Mouse (Mus musculus) myocyte (in vitro differentiated cells): Measurements from ENCODE around the gene Ptdss2. TPM values are rescaled to one million over a fixed set of nuclear protein-coding genes. Genes with fewer than 3 reads are reported as not detected.

Experiments used
- H3K27me3 ChIP-seq: one replicate; pipeline ENCODE4 v1.6.1; 2011; ENCODE audit not compliant: control insufficient read depth, insufficient read depth, insufficient read length
- H3K36me3 ChIP-seq: one replicate; pipeline ENCODE4 v1.6.1; 2011; ENCODE audit not compliant: control insufficient read depth, insufficient read depth
- H3K4me2 ChIP-seq: one replicate; pipeline ENCODE4 v1.6.1; 2011; ENCODE audit warnings: low read depth, control low read depth
- H3K4me3 ChIP-seq: one replicate; pipeline ENCODE4 v1.5.1; 2011; ENCODE audit warnings: mild to moderate bottlenecking, control low read depth, moderate library complexity
- H3K79me2 ChIP-seq: one replicate; pipeline ENCODE4 v1.6.1; 2011; ENCODE audit not compliant: control insufficient read depth, insufficient read depth
- H3ac ChIP-seq: one replicate; pipeline ENCODE4 v1.6.1; 2011; ENCODE audit not compliant: control insufficient read depth, insufficient read length
- CEBPB ChIP-seq: IDR thresholded peaks from 2 replicates; pipeline ENCODE4 v1.6.1; 2011; ENCODE audit warnings: mild to moderate bottlenecking, moderate library complexity; ENCODE audit not compliant: poor library complexity, insufficient read depth, severe bottlenecking
- E2F4 ChIP-seq: IDR thresholded peaks from one replicate; pipeline ENCODE4 v1.6.1; 2011; ENCODE audit warnings: mild to moderate bottlenecking, control low read depth, moderate library complexity; ENCODE audit not compliant: insufficient read depth
- MAX ChIP-seq: IDR thresholded peaks from one replicate; pipeline ENCODE4 v1.6.1; 2011; ENCODE audit warnings: low read depth, mild to moderate bottlenecking, control low read depth
- MYOD1 ChIP-seq, 3 experiments: IDR thresholded peaks; one replicate each; pipeline ENCODE4 v1.6.1; 2011; ENCODE audit warnings: control low read depth in 2 of 3, low read depth in 2 of 3, mild to moderate bottlenecking in 2 of 3, moderate library complexity in 1 of 3; ENCODE audit not compliant: insufficient read length in 2 of 3, control insufficient read depth in 1 of 3
- MYOG ChIP-seq, 3 experiments: IDR thresholded peaks; one replicate each; pipeline ENCODE4 v1.6.1; 2011; ENCODE audit warnings: control low read depth in 2 of 3, low read depth in 2 of 3, mild to moderate bottlenecking in 2 of 3; ENCODE audit not compliant: insufficient read length in 2 of 3, control insufficient read depth in 1 of 3, insufficient read depth in 1 of 3
- POLR2A ChIP-seq: IDR thresholded peaks from one replicate; pipeline ENCODE4 v1.6.1; 2011; ENCODE audit warnings: low read depth, mild to moderate bottlenecking, control low read depth, moderate library complexity; ENCODE audit not compliant: insufficient read length
- POLR2AphosphoS2 ChIP-seq: IDR thresholded peaks from one replicate; pipeline ENCODE4 v1.6.1; 2011; ENCODE audit warnings: low read depth, control low read depth; ENCODE audit not compliant: insufficient read length
- REST ChIP-seq: IDR thresholded peaks from one replicate; pipeline ENCODE4 v1.6.1; 2011; ENCODE audit warnings: mild to moderate bottlenecking, control low read depth, moderate library complexity; ENCODE audit not compliant: insufficient read depth, insufficient read length
- SRF ChIP-seq: IDR thresholded peaks from one replicate; pipeline ENCODE4 v1.6.1; 2011; ENCODE audit warnings: low read depth; ENCODE audit not compliant: control insufficient read depth, insufficient read length
- TCF12 ChIP-seq: IDR thresholded peaks from one replicate; pipeline ENCODE4 v1.6.1; 2011; ENCODE audit warnings: mild to moderate bottlenecking, control low read depth; ENCODE audit not compliant: poor library complexity, insufficient read depth, severe bottlenecking
- TCF3 ChIP-seq: IDR thresholded peaks from one replicate; pipeline ENCODE4 v1.6.1; 2011; ENCODE audit warnings: low read depth, control low read depth; ENCODE audit not compliant: insufficient read length
- USF1 ChIP-seq: IDR thresholded peaks from one replicate; pipeline ENCODE4 v1.6.1; 2011; ENCODE audit warnings: low read depth, mild to moderate bottlenecking, control low read depth, moderate library complexity
- polyA plus RNA-seq: library from polyadenylated mRNA; unstranded; fragments of >200 nt; fragmentation: generic; extraction: Trizol; gene quantifications from one replicate; pipeline ENCODE4 v1.2.1, GENCODE M21; 2012; ENCODE audit warnings: missing spikeins

Ptdss2 gene
- polyA plus RNA-seq, 1 experiment, result 28.0 TPM

DNA sequence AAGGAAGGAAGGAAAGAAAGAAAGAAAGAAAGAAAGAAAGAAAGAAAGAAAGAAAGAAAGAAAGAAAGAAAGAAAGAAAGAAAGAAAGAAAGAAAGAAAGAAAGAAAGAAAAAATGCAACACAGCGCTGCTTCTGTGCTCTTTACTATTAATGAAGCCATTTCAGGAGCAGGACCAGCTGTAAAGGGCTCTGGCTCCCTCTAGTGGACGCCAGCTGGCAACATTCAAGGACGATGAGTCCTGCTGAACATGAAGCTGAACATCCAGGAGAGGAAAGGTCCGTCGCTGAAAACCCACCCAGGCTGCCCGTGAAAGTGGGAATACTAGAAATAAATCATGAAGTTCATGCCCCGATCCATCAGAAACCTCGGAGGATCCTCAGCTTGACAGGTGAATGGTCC, 54.0 kb downstream of the Ptdss2 start:
- TF ChIP-seq POLR2AphosphoS2, result no peak
- no peak for TF ChIP-seq CEBPB
- no peak for TF ChIP-seq TCF12
- TF ChIP-seq MYOD1 (IDR thresholded peaks at IDR 0.05; ENCODE audit: control insufficient read depth in 1 of 3, insufficient read length in 2 of 3, low read depth in 2 of 3), result no peak
- TF ChIP-seq MYOG (IDR thresholded peaks at IDR 0.05; ENCODE audit: control insufficient read depth in 1 of 3, insufficient read depth in 1 of 3, insufficient read length in 2 of 3, low read depth in 2 of 3), result no peak
- TF ChIP-seq E2F4, result no peak
- TF ChIP-seq USF1, result no peak
- TF ChIP-seq REST, result no peak
- TF ChIP-seq POLR2A, result no peak
- TF ChIP-seq TCF3, result no peak
- TF ChIP-seq MAX, result no peak
- Histone ChIP-seq H3ac (no peak overlapping the region), H3K36me3 (no peaks in the 10 kb centered on the region), H3K27me3 (peaks cover 6% of the 10 kb centered on the region), H3K79me2 (no peaks in the 10 kb centered on the region), H3K4me2 (peak overlapping the region; percentile 22), H3K4me3 (no peak overlapping the region)

DNA sequence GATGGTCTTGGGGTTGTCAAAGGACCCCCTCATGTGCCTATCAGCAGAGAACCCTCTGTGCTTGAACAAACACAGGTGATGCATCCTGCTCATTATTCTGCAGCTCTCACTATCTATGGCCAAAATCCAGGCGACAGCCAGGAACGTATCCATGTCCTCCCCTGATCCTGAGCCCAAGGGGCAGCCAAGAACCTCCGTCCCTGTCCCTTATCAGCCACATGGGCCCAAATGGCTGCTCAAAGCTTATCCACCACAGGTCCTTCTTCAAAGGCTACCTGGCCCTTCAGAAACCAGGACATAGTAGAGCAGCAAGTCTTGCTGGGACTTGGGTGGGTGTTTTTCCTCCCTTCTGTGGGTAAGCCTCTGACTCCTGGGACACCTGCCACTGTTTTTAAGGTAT, 66.0 kb downstream of the Ptdss2 start:
- Histone ChIP-seq H3K4me2 (no peak overlapping the region), H3K79me2 (peaks cover 9% of the 10 kb centered on the region), H3K4me3 (no peak overlapping the region), H3ac (no peak overlapping the region), H3K36me3 (peaks cover 18% of the 10 kb centered on the region), H3K27me3 (no peaks in the 10 kb centered on the region)
- TF ChIP-seq SRF (no peak), POLR2AphosphoS2 (peak; percentile 52)

DNA sequence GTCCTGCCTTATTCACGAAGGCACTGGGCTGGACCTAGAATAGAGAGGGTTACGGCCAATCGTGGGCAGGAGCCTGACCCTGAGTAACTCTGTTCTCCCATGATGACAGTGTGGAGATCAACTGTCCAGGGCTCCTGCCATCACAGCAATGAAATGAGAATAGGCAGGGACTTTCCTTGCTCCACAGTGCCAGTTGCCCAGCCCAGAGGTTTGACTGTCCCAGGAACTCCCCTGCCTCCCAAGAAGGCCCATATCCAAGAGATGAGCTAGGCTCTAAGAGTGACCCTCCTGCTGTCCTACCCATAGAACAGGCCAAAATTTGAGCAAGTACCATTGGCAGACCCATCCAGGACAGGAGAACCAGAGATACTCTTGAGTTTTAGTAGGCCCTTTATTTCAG, 66.6 kb downstream of the Ptdss2 start:
- H3K4me2 ChIP-seq, result no peak overlapping the region
- H3K79me2 ChIP-seq, result peaks cover 9% of the 10 kb centered on the region
- no peak overlapping the region for H3ac ChIP-seq
- no peak for TF ChIP-seq USF1
- no peak for TF ChIP-seq MAX
- TF ChIP-seq REST, result no peak
- TF ChIP-seq POLR2A, result no peak
- no peak for TF ChIP-seq POLR2AphosphoS2
- TF ChIP-seq CEBPB, result no peak
- no peak for TF ChIP-seq MYOG (IDR thresholded peaks at IDR 0.05; ENCODE audit: control insufficient read depth in 1 of 3, insufficient read depth in 1 of 3, insufficient read length in 2 of 3, low read depth in 2 of 3)
- TF ChIP-seq TCF3, result no peak
- no peak for TF ChIP-seq E2F4
- H3K4me3 ChIP-seq, result no peak overlapping the region
- peaks cover 18% of the 10 kb centered on the region for H3K36me3 ChIP-seq
- H3K27me3 ChIP-seq, result no peaks in the 10 kb centered on the region

DNA sequence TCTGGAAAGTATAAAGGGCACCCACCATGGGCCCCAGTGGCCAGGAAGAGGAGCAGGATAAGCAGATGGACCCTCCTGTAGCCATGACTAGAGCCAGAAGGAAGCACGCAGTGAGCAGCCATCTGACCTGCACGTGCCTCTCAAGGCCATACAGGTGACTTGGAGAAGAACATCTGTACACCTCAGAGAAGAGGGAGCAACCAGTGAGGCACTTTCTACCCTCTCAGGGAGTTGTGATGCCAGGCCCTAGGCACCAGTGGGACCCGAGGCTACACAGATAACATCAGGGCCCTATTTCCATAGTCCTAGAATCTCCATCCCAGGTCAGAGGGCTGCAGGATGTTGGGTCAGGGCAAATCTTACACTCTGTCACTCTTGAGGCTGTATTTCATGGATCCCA, 68.0 kb downstream of the Ptdss2 start:
- TF ChIP-seq USF1 (no peak), POLR2A (no peak), MYOG (IDR thresholded peaks at IDR 0.05; ENCODE audit: control insufficient read depth in 1 of 3, insufficient read depth in 1 of 3, insufficient read length in 2 of 3, low read depth in 2 of 3) (no peak), CEBPB (no peak), SRF (no peak), E2F4 (no peak), MAX (no peak), TCF3 (no peak), TCF12 (no peak), REST (no peak), MYOD1 (IDR thresholded peaks at IDR 0.05; ENCODE audit: control insufficient read depth in 1 of 3, insufficient read length in 2 of 3, low read depth in 2 of 3) (no peak), POLR2AphosphoS2 (no peak)
- no peak overlapping the region for H3ac ChIP-seq
- H3K4me3 ChIP-seq, result no peak overlapping the region
- H3K27me3 ChIP-seq, result no peaks in the 10 kb centered on the region
- peaks cover 9% of the 10 kb centered on the region for H3K79me2 ChIP-seq
- H3K36me3 ChIP-seq, result peaks cover 18% of the 10 kb centered on the region
- H3K4me2 ChIP-seq, result no peak overlapping the region

DNA sequence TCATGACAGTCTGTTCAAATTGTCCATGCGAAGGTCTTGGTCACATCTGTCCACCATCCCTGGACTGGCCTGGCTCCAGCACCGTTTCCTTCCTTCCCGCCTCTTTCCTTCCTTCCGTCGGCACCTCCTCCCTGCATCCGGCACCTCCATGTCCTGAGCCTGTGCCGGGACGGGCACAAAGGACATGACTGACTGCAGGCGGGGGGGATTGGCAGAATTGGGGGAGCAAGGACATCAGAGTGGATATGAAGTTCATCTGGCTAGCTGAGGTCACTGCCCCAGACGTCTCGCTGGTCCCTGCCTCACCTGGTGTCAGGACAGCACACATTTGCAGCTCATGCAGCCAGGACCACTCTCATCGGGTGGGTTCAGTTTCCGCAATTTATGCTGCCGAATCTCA, 68.9 kb downstream of the Ptdss2 start:
- peaks cover 18% of the 10 kb centered on the region for H3K36me3 ChIP-seq
- H3K4me2 ChIP-seq, result no peak overlapping the region
- H3K79me2 ChIP-seq, result peaks cover 9% of the 10 kb centered on the region
- H3K4me3 ChIP-seq, result no peak overlapping the region
- TF ChIP-seq TCF12 (no peak), REST (no peak), POLR2A (no peak), CEBPB (no peak), TCF3 (no peak), POLR2AphosphoS2 (no peak), MYOG (IDR thresholded peaks at IDR 0.05; ENCODE audit: control insufficient read depth in 1 of 3, insufficient read depth in 1 of 3, insufficient read length in 2 of 3, low read depth in 2 of 3) (no peak), MAX (no peak)
- no peak overlapping the region for H3ac ChIP-seq
- H3K27me3 ChIP-seq, result no peaks in the 10 kb centered on the region
